Mouse (Mus musculus): ENCODE results near the gene Nrxn2. TPM values are rescaled to one million over a fixed set of nuclear protein-coding genes. Genes with fewer than 3 reads are reported as not detected.

Nrxn2 gene
- polyA plus RNA-seq, 1 experiment from 2014 or later: 1.3 TPM

GRCm38 (mm10) chr19:6420481-6421210 lies 2.1 kb downstream of the Nrxn2 start:
- H3K27me3 ChIP-seq (ENCODE audit: control insufficient read depth, insufficient read depth, low read length): peaks cover 5% of the 10 kb centered on the region; the same call in 1 of the 2 replicates
- 51% methylated on average over 19 of the region's 19 CpGs for whole genome bisulfite sequencing

GRCm38 (mm10) chr19:6421211-6421590 lies 2.7 kb downstream of the Nrxn2 start:
- DNase-seq (ENCODE audit: low spot score) (no peak), ATAC-seq (ENCODE audit: low FRiP score, low TSS enrichment) (no peak)
- TF ChIP-seq CTCF (IDR thresholded peaks at IDR 0.05; ENCODE audit: low read depth) (no peak), EP300 (optimal IDR thresholded peaks at IDR 0.05) (no peak)
- H3K36me3 ChIP-seq (ENCODE audit: control insufficient read depth, insufficient read depth, low read length): no peaks in the 10 kb centered on the region
- peaks cover 8% of the 10 kb centered on the region; the same call in 1 of the 2 replicates for H3K27me3 ChIP-seq (ENCODE audit: control insufficient read depth, insufficient read depth, low read length)
- no peak overlapping the region for H3K27ac ChIP-seq (replicated peaks)
- no peaks in the 10 kb centered on the region for H3K9me3 ChIP-seq (ENCODE audit: control insufficient read depth, low read length)
- H3K4me1 ChIP-seq (replicated peaks; ENCODE audit: control insufficient read depth, insufficient read depth): no peaks in the 10 kb centered on the region
- H3K9ac ChIP-seq (ENCODE audit: low read length): no peak overlapping the region
- no peak overlapping the region for H3K4me2 ChIP-seq (replicated peaks; ENCODE audit: low read depth)
- WGBS: 77% methylated on average over 9 of the region's 9 CpGs
- no peak overlapping the region for H3K4me3 ChIP-seq (ENCODE audit: low read depth, low read length)

More at GRCm38 (mm10) chr19:6420481-6421210, 2.1 kb downstream of the Nrxn2 start:
- ATAC-seq (ENCODE audit: low FRiP score, low TSS enrichment) (no peak), DNase-seq (ENCODE audit: low spot score) (no peak)
- H3K9me3 ChIP-seq (ENCODE audit: control insufficient read depth, low read length): no peaks in the 10 kb centered on the region
- no peak overlapping the region for H3K9ac ChIP-seq (ENCODE audit: low read length)
- no peak overlapping the region for H3K27ac ChIP-seq (replicated peaks)
- H3K4me1 ChIP-seq (replicated peaks; ENCODE audit: control insufficient read depth, insufficient read depth): no peaks in the 10 kb centered on the region
- no peak overlapping the region for H3K4me2 ChIP-seq (replicated peaks; ENCODE audit: low read depth)
- TF ChIP-seq CTCF (IDR thresholded peaks at IDR 0.05; ENCODE audit: low read depth): no peak
- TF ChIP-seq EP300 (optimal IDR thresholded peaks at IDR 0.05): no peak
- no peaks in the 10 kb centered on the region for H3K36me3 ChIP-seq (ENCODE audit: control insufficient read depth, insufficient read depth, low read length)
- no peak overlapping the region for H3K4me3 ChIP-seq (ENCODE audit: low read depth, low read length)

- DNase-seq (ENCODE audit: low spot score) (no peak), ATAC-seq (ENCODE audit: low FRiP score, low TSS enrichment) (no peak)
- H3K27me3 ChIP-seq (ENCODE audit: control insufficient read depth, insufficient read depth, low read length): peaks cover 8% of the 10 kb centered on the region; the same call in 1 of the 2 replicates
- H3K4me1 ChIP-seq (replicated peaks; ENCODE audit: control insufficient read depth, insufficient read depth): no peaks in the 10 kb centered on the region
- H3K36me3 ChIP-seq (ENCODE audit: control insufficient read depth, insufficient read depth, low read length): no peaks in the 10 kb centered on the region
- H3K4me2 ChIP-seq (replicated peaks; ENCODE audit: low read depth): no peak overlapping the region
- WGBS: 72% methylated on average over 7 of the region's 7 CpGs
- no peak overlapping the region for H3K4me3 ChIP-seq (ENCODE audit: low read depth, low read length)
- H3K9me3 ChIP-seq (ENCODE audit: control insufficient read depth, low read length): no peaks in the 10 kb centered on the region
- no peak overlapping the region for H3K9ac ChIP-seq (ENCODE audit: low read length)
- no peak overlapping the region for H3K27ac ChIP-seq (replicated peaks)
- no peak for TF ChIP-seq EP300 (optimal IDR thresholded peaks at IDR 0.05)
- no peak for TF ChIP-seq CTCF (IDR thresholded peaks at IDR 0.05; ENCODE audit: low read depth)
Measured at GRCm38 (mm10) chr19:6422014-6422413, 3.5 kb downstream of the Nrxn2 start.

- Histone ChIP-seq H3K4me2 (replicated peaks; ENCODE audit: low read depth) (no peak overlapping the region), H3K36me3 (ENCODE audit: control insufficient read depth, insufficient read depth, low read length) (no peaks in the 10 kb centered on the region), H3K4me3 (ENCODE audit: low read depth, low read length) (no peak overlapping the region), H3K4me1 (replicated peaks; ENCODE audit: control insufficient read depth, insufficient read depth) (peaks cover 6% of the 10 kb centered on the region; the same call in 1 of the 2 replicates), H3K27ac (replicated peaks) (no peak overlapping the region), H3K27me3 (ENCODE audit: control insufficient read depth, insufficient read depth, low read length) (peaks cover 18% of the 10 kb centered on the region), H3K9me3 (ENCODE audit: control insufficient read depth, low read length) (no peaks in the 10 kb centered on the region), H3K9ac (ENCODE audit: low read length) (no peak overlapping the region)
- no peak for DNase-seq (ENCODE audit: low spot score)
- TF ChIP-seq EP300 (optimal IDR thresholded peaks at IDR 0.05) (no peak), CTCF (IDR thresholded peaks at IDR 0.05; ENCODE audit: low read depth) (no peak)
- WGBS: 80% methylated on average over 16 of the region's 16 CpGs
- no peak for ATAC-seq (ENCODE audit: low FRiP score, low TSS enrichment)
Measured at GRCm38 (mm10) chr19:6423241-6423640, 4.7 kb downstream of the Nrxn2 start.

GRCm38 (mm10) chr19:6424137-6424881 lies 5.8 kb downstream of the Nrxn2 start:
- no peak overlapping the region for H3K4me3 ChIP-seq (ENCODE audit: low read depth, low read length)
- H3K9ac ChIP-seq (ENCODE audit: low read length): no peak overlapping the region
- peaks cover 22% of the 10 kb centered on the region for H3K27me3 ChIP-seq (ENCODE audit: control insufficient read depth, insufficient read depth, low read length)
- H3K4me1 ChIP-seq (replicated peaks; ENCODE audit: control insufficient read depth, insufficient read depth): peaks cover 8% of the 10 kb centered on the region; the same call in 1 of the 2 replicates
- no peak for ATAC-seq (ENCODE audit: low FRiP score, low TSS enrichment)
- no peak overlapping the region for H3K4me2 ChIP-seq (replicated peaks; ENCODE audit: low read depth)
- DNase-seq (ENCODE audit: low spot score): no peak
- no peaks in the 10 kb centered on the region for H3K36me3 ChIP-seq (ENCODE audit: control insufficient read depth, insufficient read depth, low read length)
- 61% methylated on average over 8 of the region's 8 CpGs for WGBS
- no peak overlapping the region for H3K27ac ChIP-seq (replicated peaks)
- no peak for TF ChIP-seq CTCF (IDR thresholded peaks at IDR 0.05; ENCODE audit: low read depth)
- TF ChIP-seq EP300 (optimal IDR thresholded peaks at IDR 0.05): no peak
- no peaks in the 10 kb centered on the region for H3K9me3 ChIP-seq (ENCODE audit: control insufficient read depth, low read length)

- Histone ChIP-seq H3K4me1 (replicated peaks; ENCODE audit: control insufficient read depth, insufficient read depth) (peaks cover 8% of the 10 kb centered on the region; the same call in 1 of the 2 replicates), H3K4me2 (replicated peaks; ENCODE audit: low read depth) (no peak overlapping the region), H3K27ac (replicated peaks) (no peak overlapping the region), H3K27me3 (ENCODE audit: control insufficient read depth, insufficient read depth, low read length) (peaks cover 18% of the 10 kb centered on the region), H3K9ac (ENCODE audit: low read length) (no peak overlapping the region), H3K4me3 (ENCODE audit: low read depth, low read length) (no peak overlapping the region), H3K9me3 (ENCODE audit: control insufficient read depth, low read length) (no peaks in the 10 kb centered on the region), H3K36me3 (ENCODE audit: control insufficient read depth, insufficient read depth, low read length) (no peaks in the 10 kb centered on the region)
- DNase-seq (ENCODE audit: low spot score) (no peak), ATAC-seq (ENCODE audit: low FRiP score, low TSS enrichment) (no peak)
- WGBS: 49% methylated on average over 5 of the region's 5 CpGs
- no peak for TF ChIP-seq CTCF (IDR thresholded peaks at IDR 0.05; ENCODE audit: low read depth)
- no peak for TF ChIP-seq EP300 (optimal IDR thresholded peaks at IDR 0.05)
Measured at GRCm38 (mm10) chr19:6425595-6425994, 7.1 kb downstream of the Nrxn2 start.
